Comparison of ENCODE assay signal across 11 mouse cellular contexts in genomic region chr3:107130661-107131326, GRCm38 (mm10). TPM values are rescaled to one million over a fixed set of nuclear protein-coding genes. Genes with fewer than 3 reads are reported as not detected.
DNase-seq lines count a peak whose midpoint lies in the region; ATAC-seq and TF ChIP-seq lines count a peak whose summit lies in the region.
"Had no signal": no experiment of that assay in that cellular context is flagged by ENCODE, and none has a peak within 500 bp of the region (broad histone marks: within the 10 kb centered on the region; RNA-seq: fewer than 3 reads in every experiment).

No protein-coding gene starts in this region.

- H3K4me2 ChIP-seq in intestine, embryonic 14.5 days (ENCODE audit: low read length) = no peak overlapping the region
- H3K4me2 ChIP-seq in intestine, postnatal 0 days (replicated peaks; ENCODE audit: low read depth) = no peak overlapping the region
- 0 out of 2 replicates have a peak overlapping the region, but pooled peaks have one; percentile 15 for H3K4me2 ChIP-seq in heart, embryonic 13.5 days
- H3K4me2 ChIP-seq in lung, postnatal 0 days (replicated peaks; ENCODE audit: low read depth, low read length) = no peak overlapping the region
- H3K4me2 ChIP-seq in forebrain, embryonic 14.5 days (ENCODE audit: low read length) = no peak overlapping the region
- H3K4me2 ChIP-seq: liver, embryonic 11.5 days had no signal

- TF ChIP-seq EP300 in lung, postnatal 0 days (IDR thresholded peaks at IDR 0.05) = no peak; the same call in 1 of the 2 replicates

- H3K27ac ChIP-seq in intestine, embryonic 14.5 days (ENCODE audit: low read depth) = no peak overlapping the region
- H3K27ac ChIP-seq in intestine, postnatal 0 days (ENCODE audit: low read depth, low read length) = no peak overlapping the region
- H3K27ac ChIP-seq in heart, embryonic 13.5 days (replicated peaks) = peak overlapping the region; percentile 68
- H3K27ac ChIP-seq in lung, postnatal 0 days (ENCODE audit: low read length) = peak overlapping the region; percentile 65
- H3K27ac ChIP-seq in forebrain, embryonic 14.5 days (ENCODE audit: low read depth, low read length) = no peak overlapping the region

- H3K4me1 ChIP-seq in intestine, embryonic 14.5 days (replicated peaks; ENCODE audit: control insufficient read depth, insufficient read depth, low read length) = no peaks in the 10 kb centered on the region
- H3K4me1 ChIP-seq in intestine, postnatal 0 days (replicated peaks; ENCODE audit: control insufficient read depth, insufficient read depth, low read length) = no peaks in the 10 kb centered on the region
- H3K4me1 ChIP-seq in heart, embryonic 13.5 days = peaks cover 20% of the 10 kb centered on the region
- H3K4me1 ChIP-seq in lung, postnatal 0 days (ENCODE audit: insufficient read depth, low read depth, low read length) = peaks cover 7% of the 10 kb centered on the region; the same call in 1 of the 2 replicates
- H3K4me1 ChIP-seq in forebrain, embryonic 14.5 days (ENCODE audit: control insufficient read depth, insufficient read depth, low read length) = 0 out of 2 replicates have a peak, but pooled peaks cover 2% of the 10 kb centered on the region

- no peak for ATAC-seq in intestine, embryonic 14.5 days (replicated peaks; ENCODE audit: low FRiP score, low TSS enrichment, low read depth)
- ATAC-seq in intestine, postnatal 0 days = no peak
- no peak for ATAC-seq in heart, embryonic 13.5 days (ENCODE audit: extremely low read depth, insufficient number of reproducible peaks, low FRiP score, low TSS enrichment)
- ATAC-seq in lung, postnatal 0 days = peak; percentile 23
- no peak for ATAC-seq in forebrain, embryonic 14.5 days

- 0 out of 2 replicates have a peak, but pooled peaks cover 2% of the 10 kb centered on the region for H3K27me3 ChIP-seq in intestine, embryonic 14.5 days (replicated peaks; ENCODE audit: control insufficient read depth, insufficient read depth, low read length)
- no peaks in the 10 kb centered on the region for H3K27me3 ChIP-seq in intestine, postnatal 0 days (replicated peaks; ENCODE audit: control insufficient read depth, insufficient read depth, low read length)
- no peaks in the 10 kb centered on the region for H3K27me3 ChIP-seq in heart, embryonic 13.5 days (replicated peaks)
- no peaks in the 10 kb centered on the region for H3K27me3 ChIP-seq in lung, postnatal 0 days (replicated peaks; ENCODE audit: insufficient read depth, low read length)
- no peaks in the 10 kb centered on the region for H3K27me3 ChIP-seq in forebrain, embryonic 14.5 days (replicated peaks; ENCODE audit: control insufficient read depth, insufficient read depth, low read length)

- no peak overlapping the region for H3K9ac ChIP-seq in intestine, embryonic 14.5 days (ENCODE audit: low read length)
- no peak overlapping the region for H3K9ac ChIP-seq in intestine, postnatal 0 days (ENCODE audit: low read depth, low read length)
- no peak overlapping the region for H3K9ac ChIP-seq in heart, embryonic 13.5 days
- no peak overlapping the region for H3K9ac ChIP-seq in lung, postnatal 0 days (replicated peaks; ENCODE audit: low read depth)
- no peak overlapping the region for H3K9ac ChIP-seq in forebrain, embryonic 14.5 days (ENCODE audit: low read length)

- no peak for TF ChIP-seq CTCF in intestine, postnatal 0 days (IDR thresholded peaks at IDR 0.05; ENCODE audit: low read depth)
- TF ChIP-seq CTCF in lung, postnatal 0 days (IDR thresholded peaks at IDR 0.05) = no peak

- peak; percentile 50 for DNase-seq in intestine, embryonic 14.5 days (ENCODE audit: low spot score)
- peak; percentile 72 for DNase-seq in adrenal gland, postnatal 14 days
- DNase-seq in lung, postnatal 0 days (ENCODE audit: low spot score) = peak; percentile 69
- DNase-seq in layer of hippocampus, adult 8-10 months (ENCODE audit: low spot score in 2 of 2) = no peak
- DNase-seq in spleen, adult 18-20 months = no peak
- no peak for DNase-seq in forebrain, embryonic 14.5 days (ENCODE audit: low spot score)

- no peak overlapping the region for H3K4me3 ChIP-seq in intestine, embryonic 14.5 days (ENCODE audit: low read depth, low read length)
- H3K4me3 ChIP-seq in intestine, postnatal 0 days (ENCODE audit: low read depth, low read length) = no peak overlapping the region
- H3K4me3 ChIP-seq in heart, embryonic 13.5 days = no peak overlapping the region
- no peak overlapping the region for H3K4me3 ChIP-seq in lung, postnatal 0 days (ENCODE audit: low read depth, low read length)
- no peak overlapping the region for H3K4me3 ChIP-seq in forebrain, embryonic 14.5 days (ENCODE audit: low read depth, low read length)

- H3K36me3 ChIP-seq in intestine, embryonic 14.5 days (ENCODE audit: control insufficient read depth, insufficient read depth, low read length) = no peaks in the 10 kb centered on the region
- no peaks in the 10 kb centered on the region for H3K36me3 ChIP-seq in intestine, postnatal 0 days (ENCODE audit: control insufficient read depth, insufficient read depth)
- H3K36me3 ChIP-seq in heart, embryonic 13.5 days = no peaks in the 10 kb centered on the region
- H3K36me3 ChIP-seq in lung, postnatal 0 days (ENCODE audit: insufficient read depth, low read length) = no peaks in the 10 kb centered on the region
- H3K36me3 ChIP-seq in forebrain, embryonic 14.5 days (ENCODE audit: control insufficient read depth, insufficient read depth, low read length) = no peaks in the 10 kb centered on the region

- H3K9me3 ChIP-seq in intestine, embryonic 14.5 days (ENCODE audit: control insufficient read depth, low read length) = no peaks in the 10 kb centered on the region
- no peaks in the 10 kb centered on the region for H3K9me3 ChIP-seq in intestine, postnatal 0 days (ENCODE audit: control insufficient read depth)
- no peaks in the 10 kb centered on the region for H3K9me3 ChIP-seq in heart, embryonic 13.5 days
- no peaks in the 10 kb centered on the region for H3K9me3 ChIP-seq in lung, postnatal 0 days (ENCODE audit: low read length)
- no peaks in the 10 kb centered on the region for H3K9me3 ChIP-seq in forebrain, embryonic 14.5 days (replicated peaks; ENCODE audit: control insufficient read depth, low read length)

- 69% methylated on average over 4 of the region's 4 CpGs for WGBS in intestine, embryonic 14.5 days
- 78% methylated on average over 4 of the region's 4 CpGs for WGBS in intestine, postnatal 0 days
- WGBS in heart, embryonic 13.5 days = 47% methylated on average over 4 of the region's 4 CpGs
- 48% methylated on average over 4 of the region's 4 CpGs for WGBS in lung, postnatal 0 days
- WGBS in forebrain, embryonic 14.5 days = 80% methylated on average over 4 of the region's 4 CpGs

RNA-seq across cellular contexts. Expression of gene Kcna2, which starts 29.8 kb away (rescaled TPM):
- 0.05 and 0.09 TPM in 2 replicates for polyA plus RNA-seq in intestine, embryonic 14.5 days (2014; fragmentation: Nextera tagmentation; extraction: Ambion mirVana)
- 0.05 and 0.07 TPM in 2 replicates for polyA plus RNA-seq in intestine, postnatal 0 days (2015; fragmentation: Nextera tagmentation; extraction: Ambion mirVana)
- 1.4 and 4.0 TPM in 2 replicates for total RNA-seq in adrenal gland, postnatal 14 days (2021)
- polyA plus RNA-seq in heart, embryonic 13.5 days (2015; fragmentation: Nextera tagmentation; extraction: Ambion mirVana) = 0.01 and 0.05 TPM in 2 replicates
- 0.87 and 0.93 TPM in 2 replicates for polyA plus RNA-seq in lung, postnatal 0 days (2015; fragmentation: Nextera tagmentation; extraction: Ambion mirVana)
- 100 to 1,000 TPM in 2 of 4 experiments, 10 to 100 TPM in 2; 84.2 to 114 (median 96.6) TPM for total RNA-seq in layer of hippocampus, adult 8-10 months (2022)
- 0.44 and 0.49 TPM in 2 replicates for polyA plus RNA-seq in forebrain, embryonic 14.5 days (2014; fragmentation: Nextera tagmentation; extraction: Ambion mirVana)

RNA-seq across cellular contexts. Expression of gene Kcna10, which starts 52.1 kb away (rescaled TPM):
- polyA plus RNA-seq in intestine, embryonic 14.5 days (2014; fragmentation: Nextera tagmentation; extraction: Ambion mirVana) = not detected in 2 replicates
- not detected in 2 replicates for polyA plus RNA-seq in intestine, postnatal 0 days (2015; fragmentation: Nextera tagmentation; extraction: Ambion mirVana)
- not detected in 2 replicates for total RNA-seq in adrenal gland, postnatal 14 days (2021)
- not detected in 2 replicates for polyA plus RNA-seq in heart, embryonic 13.5 days (2015; fragmentation: Nextera tagmentation; extraction: Ambion mirVana)
- not detected in 2 replicates for polyA plus RNA-seq in lung, postnatal 0 days (2015; fragmentation: Nextera tagmentation; extraction: Ambion mirVana)
- not detected for total RNA-seq in layer of hippocampus, adult 8-10 months (2022)
- not detected in 2 replicates for polyA plus RNA-seq in forebrain, embryonic 14.5 days (2014; fragmentation: Nextera tagmentation; extraction: Ambion mirVana)
- total RNA-seq: neutrophil, adult 5-6 weeks had no signal
- polyA plus RNA-seq: gonadal fat pad, adult 2 months; liver, embryonic 11.5 days had no signal

Comparison
In these comparisons a context has a peak if more than half of its experiments do, and no peak if none do; other contexts are left out.
1. DNase-seq: peak in intestine, embryonic 14.5 days (single experiment), adrenal gland, postnatal 14 days (single experiment) and lung, postnatal 0 days (single experiment); none in layer of hippocampus, adult 8-10 months (0 of 2), spleen, adult 18-20 months (0 of 2) and forebrain, embryonic 14.5 days (single experiment).
2. H3K27ac ChIP-seq: peak in heart, embryonic 13.5 days (single experiment) and lung, postnatal 0 days (single experiment); none in intestine, embryonic 14.5 days (single experiment), intestine, postnatal 0 days (single experiment) and forebrain, embryonic 14.5 days (single experiment).